Mouse (Mus musculus) induced T-regulatory cell, adult 2 months (primary cell): ENCODE measurements around the gene Pars2.
A peak's percentile ranks its signal among the peaks of the same experiment; 100 is the strongest.

Source experiments
- DNase-seq: peaks from one replicate; pipeline ENCODE4 v3.0.0-alpha.2; 2012; ENCODE audit warnings: low read depth

Gene Pars2

DNA sequence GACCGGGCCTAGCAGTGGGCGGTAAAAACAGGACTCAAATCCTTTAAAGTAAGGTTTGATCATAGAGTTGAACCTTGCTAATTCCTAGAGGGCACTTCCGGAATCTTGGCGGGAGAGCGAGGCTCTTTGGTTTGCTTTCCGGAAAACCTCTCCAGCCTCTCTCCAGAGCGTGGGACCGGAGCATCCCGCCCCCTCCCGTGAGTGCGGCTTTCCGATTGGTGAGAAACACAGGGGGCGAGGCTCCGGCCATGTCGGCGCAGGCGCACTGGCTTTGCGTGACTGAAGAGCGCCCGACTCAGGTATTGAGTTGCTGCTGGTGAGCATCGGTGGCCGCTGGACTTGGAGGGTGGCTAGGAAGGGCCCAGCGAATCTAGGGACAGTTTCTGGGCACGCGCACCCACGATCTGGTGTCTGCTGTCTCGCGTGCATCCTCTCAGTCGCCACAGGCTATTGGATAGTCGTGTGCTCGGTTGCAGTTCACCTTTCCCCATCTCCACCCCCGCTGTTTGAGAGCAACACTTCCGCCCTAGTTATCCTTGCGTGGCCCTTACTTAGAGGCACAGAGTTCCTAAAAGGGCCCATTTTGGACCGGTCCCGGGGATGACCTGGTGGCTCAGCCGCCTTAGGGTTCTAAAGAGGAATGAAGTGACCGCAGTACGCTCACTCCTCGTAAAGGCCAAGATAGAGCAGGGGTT, at the start of gene Pars2:
Gene Pars2 (plus strand): TSS at position 237 of the 695 bp plus-strand sequence.
- DNase-seq = peak; percentile 98

DNA sequence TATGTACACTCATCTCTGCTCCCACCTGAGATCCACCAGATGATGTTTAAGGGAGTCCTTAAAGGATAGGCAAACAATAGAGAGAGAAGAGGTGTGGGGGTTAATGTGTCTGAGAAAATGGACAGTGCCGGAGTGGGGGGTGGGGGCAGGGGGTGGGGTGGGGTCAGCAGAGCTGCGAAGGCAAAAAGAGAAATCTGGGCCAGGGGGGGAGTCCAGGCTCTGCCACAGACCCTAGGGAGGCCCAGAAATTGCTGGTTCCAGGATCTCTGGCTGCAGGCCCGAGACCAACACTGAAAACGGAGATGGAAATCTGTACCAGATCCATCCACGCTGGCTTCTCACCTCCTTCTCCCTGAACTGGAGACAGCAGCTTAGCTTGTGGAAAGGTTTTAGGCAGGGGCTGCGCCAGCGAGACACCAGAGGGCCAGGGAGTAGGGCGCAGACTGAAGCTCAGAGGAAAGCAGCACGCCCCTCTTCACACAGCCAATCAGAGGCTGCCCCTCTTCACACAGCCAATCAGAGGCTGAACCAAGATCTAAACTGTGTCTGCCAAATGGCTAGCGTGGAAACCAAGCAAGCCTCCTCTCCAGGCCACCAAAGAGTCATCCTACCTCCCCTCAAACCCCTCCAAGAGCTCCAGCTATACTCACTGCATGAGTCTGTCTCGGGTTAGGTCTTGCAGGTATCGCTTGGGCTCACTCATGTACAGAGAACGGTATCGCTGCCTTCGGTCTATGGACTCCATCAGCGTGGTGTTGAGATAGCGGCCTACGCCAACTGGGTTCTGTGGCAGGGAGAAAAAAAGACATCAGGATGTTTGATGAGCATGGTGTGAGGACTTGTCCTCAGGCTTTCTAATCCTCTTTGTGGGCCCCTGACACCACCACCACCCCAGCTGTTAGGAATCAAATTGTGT, 44.0 kb upstream of the Pars2 start:
- no peak for DNase-seq

DNA sequence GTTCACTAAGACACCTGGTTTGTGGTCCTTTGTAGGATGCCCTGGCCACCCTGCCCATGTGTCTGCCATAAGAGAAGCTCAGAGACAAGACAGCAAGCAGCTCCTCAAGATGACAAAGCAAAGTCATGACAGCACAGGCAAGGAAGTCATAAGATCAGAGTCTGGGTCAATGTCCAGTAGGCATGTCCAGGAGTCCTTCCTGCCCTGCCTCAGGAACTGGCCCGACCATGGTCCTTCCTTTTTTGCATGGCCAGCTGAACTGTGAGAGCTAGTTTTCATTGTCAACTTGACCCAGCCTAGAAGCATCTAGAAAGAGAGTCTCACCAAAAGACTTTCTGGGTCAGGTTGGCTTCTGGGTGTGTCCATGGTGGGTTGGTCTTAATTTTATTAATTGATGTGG, 43.0 kb upstream of the Pars2 start:
- DNase-seq = no peak

DNA sequence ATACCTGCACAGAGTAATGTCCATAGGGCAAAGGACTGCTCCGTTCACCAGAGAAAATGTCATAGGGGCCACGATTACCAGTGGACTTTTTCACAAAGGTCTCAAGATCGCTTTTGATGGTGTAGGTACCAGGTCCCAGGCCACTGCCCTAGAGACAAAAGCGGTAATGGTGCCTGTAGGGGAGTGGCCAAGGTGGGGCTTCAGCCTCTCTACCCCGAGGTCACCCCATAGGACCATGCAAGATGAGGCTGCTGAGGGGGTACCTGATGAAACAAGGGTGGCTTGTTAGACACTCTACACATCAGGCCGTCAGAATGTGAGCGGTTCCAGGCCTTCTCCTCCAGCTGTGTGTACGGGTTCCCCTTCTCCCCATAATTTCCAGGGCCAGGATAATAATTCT, 37.8 kb upstream of the Pars2 start:
- no peak for DNase-seq

DNA sequence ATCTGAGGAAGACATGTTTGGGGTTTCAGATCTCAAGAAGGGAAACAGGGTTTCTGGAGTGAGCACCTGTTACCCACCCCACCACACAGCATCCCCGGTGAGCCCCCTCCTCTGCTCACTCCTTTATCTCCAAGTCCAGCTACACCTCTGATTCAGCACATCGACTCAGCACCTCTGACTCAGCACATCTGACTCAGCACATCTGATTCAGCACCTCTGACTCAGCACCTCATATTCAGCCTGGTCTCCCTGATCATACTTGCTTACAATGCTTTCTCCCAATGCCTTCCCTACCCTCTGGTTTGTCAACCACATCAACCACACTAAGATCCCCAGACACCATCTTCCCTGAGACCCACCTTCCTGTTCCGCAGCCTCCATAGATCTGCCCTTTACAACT, 37.3 kb upstream of the Pars2 start:
- DNase-seq = peak; percentile 33

DNA sequence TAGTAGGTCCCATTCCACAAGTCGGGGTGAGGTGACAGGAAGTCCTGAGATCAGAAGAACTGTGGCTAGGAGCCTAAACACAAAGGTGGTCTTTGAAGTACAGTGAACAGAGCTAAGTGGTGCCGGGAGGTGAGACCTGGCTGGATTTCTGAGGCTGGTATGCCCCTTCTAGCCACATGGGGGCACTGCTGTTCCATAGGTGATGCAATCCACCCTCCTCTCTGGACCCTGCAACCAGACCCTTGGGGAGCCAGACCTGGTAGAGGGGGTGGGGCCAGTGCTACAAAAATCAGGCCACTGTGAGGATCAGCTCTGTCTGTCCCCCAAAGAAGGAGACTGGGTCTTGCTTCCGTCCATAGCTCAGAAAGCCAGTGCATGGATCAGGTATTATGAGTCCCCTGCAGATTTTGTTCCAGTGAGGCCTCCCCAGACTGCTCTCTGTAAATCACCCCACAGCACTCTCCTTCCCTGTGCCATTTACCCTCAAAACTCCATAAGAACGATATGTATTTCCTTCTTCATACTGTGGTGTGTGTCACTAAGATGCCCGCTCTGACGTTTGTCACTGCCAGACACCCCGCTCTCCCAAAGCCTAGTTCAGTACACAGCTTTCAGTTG, 36.6 kb upstream of the Pars2 start:
- DNase-seq = peak; percentile 74

DNA sequence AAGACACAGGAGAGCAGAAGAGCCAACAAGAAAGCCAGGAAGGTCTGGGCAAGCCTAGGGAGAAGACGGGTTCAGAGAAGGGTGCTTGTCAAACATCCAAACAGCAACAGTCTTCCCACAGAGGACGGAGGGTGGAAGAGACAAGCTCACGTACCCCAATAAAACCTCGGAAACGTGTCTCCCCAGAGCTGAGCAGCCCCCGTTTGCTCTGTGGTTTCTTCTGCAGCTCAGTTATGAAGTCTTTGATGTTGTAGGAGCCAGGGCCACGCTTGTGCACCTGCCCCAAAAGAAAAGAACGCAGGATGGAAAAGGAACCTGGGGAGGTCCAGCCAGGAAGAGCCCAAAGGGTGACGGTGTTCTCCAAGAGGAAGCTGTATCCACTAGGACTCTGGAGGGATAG, 36.0 kb upstream of the Pars2 start:
- DNase-seq = no peak

DNA sequence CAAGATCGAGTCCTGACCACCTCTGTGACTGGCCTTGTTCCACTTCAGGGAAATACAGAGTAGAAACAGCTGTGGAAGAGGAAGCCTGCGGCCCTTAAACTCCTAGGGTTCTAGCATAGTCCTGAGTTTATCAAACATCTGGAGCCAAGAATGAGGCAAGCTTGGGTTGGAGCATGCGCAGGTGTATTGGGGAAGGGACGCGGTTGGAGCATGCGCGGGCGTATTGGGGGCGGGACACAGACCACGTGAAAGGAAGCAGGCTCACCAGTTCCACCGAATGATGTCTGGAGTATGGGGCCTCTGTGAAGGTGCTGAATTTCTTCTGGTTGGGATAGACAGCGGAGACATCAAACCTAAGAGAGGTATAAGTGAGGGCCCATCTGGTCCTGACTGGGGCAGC, 35.2 kb upstream of the Pars2 start:
- peak; percentile 30 for DNase-seq

DNA sequence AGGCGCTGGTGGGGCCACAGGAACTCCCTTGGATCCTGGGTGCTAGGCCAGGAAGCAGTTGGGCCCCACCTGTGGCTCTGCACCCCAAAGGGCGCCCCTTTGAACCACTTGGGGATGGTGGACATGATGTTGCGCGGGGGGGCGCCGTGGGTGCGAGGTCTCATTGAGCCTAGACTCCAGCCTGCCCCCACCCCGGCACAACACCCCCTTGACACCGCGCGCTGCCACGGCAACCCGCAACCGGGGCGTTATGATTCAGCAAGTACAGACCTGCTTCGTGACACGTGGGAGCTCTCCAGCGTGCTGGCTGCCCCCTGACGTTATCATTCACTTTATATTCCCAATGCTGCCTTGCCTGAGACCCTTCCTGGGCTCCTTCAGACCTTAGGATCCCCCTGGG, 33.8 kb upstream of the Pars2 start, which contains the start of gene Lexm:
Gene Lexm (minus strand): TSS at position 186 of the 400 bp plus-strand sequence.
- DNase-seq = peak; percentile 16

DNA sequence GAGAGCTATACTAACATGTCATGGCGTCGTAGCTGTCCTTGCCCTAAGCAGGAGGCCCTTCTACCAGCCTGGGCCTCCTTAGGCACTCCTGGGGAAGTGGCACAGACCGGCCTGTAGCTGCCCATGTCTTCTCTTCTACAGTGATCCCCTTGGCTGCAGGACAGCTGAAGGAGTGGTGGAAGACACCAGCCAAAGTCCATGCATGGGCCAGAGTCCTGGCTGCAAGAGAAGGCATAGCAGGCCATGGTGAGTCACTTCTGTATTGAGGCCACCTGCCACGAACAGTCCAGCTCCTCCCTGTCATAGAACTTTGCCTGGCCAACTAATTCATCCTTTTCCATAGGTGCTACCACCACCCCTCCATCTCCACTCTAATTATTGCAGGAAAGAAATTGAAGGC, 32.0 kb upstream of the Pars2 start:
- no peak for DNase-seq

DNA sequence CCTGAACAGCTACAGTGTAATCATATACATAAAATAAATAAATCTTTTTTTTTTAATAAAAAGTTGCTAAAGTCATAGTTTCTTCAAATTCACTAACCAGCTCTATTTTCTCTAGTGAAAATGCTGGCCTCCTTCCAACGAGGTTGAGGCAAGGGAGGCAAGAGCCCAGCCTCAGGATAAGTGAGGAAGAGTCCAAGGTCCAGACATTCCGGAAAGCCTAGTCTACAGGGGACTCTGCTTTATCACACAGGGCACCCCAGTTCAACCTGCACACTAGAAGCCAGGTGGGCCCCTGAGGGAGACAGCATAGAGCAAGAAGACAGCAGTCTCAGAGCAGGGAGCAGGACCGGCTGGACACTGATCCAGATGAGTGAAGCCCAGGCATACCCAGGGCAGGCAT, 29.4 kb upstream of the Pars2 start:
- DNase-seq = no peak

DNA sequence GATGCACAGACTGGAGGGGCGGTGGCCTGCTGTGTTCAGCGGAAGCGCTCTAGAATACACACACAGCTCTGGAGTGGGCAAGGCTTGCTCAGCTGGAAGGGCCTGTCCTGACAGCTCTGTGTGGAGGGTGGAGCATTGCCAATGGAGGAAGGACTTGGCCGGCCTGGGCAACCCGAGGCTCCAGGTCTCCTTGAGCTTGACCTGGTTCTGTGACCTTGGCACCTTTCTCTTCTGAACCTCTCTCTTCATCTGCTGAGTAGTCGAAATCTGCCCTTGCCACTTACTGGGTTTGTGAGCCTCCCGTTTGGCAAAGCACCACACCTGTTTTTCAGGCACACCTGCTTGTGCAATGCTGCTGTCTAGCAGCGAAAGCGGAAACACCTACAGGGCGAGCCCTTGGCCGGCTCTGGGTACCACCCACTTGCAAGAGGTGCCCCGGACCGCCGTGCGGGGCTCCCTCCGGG, 28.8 kb upstream of the Pars2 start, which contains the start of gene Ttc22:
Gene Ttc22 (plus strand): TSS at position 403 of the 464 bp plus-strand sequence.
- DNase-seq = no peak

DNA sequence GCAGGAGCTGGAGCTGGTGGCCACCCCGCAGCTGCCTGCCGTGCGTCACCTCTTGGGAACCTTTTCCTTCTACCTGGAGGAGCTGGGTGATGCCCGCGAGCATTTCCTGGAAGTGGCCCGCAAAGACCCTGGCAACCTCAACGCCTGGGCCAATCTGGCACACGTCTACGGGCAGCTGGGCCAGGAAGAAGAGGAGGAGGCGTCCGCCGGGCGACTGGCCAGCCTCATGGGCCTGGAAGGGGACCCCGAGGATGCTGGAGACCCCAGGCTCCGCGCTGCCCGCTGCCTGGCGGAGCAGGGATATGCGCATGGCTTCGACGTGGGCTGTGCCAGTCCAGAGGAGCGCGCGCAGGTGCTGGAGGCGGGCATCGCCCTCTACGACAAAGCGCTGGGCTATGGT, 28.2 kb upstream of the Pars2 start:
- DNase-seq = no peak

DNA sequence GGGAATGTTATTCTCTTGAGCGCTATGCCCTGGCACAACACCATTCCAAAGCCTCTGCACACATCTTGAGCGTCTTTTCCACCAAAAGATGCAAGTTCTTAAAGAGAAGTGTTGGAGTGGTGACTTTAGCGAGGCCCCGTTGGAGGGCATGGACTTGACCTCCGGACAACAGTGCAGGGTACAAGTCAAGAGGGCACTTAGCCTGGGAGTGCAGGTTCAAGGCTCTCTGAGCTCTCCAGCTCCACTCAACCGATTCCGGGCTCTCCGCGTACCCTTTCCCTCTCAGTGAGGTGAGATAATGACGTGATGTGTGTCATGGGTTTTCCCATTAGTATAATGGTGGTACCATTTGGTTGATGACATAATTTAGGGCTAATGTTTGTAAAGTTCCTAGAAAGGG, 26.6 kb upstream of the Pars2 start:
- DNase-seq = no peak

DNA sequence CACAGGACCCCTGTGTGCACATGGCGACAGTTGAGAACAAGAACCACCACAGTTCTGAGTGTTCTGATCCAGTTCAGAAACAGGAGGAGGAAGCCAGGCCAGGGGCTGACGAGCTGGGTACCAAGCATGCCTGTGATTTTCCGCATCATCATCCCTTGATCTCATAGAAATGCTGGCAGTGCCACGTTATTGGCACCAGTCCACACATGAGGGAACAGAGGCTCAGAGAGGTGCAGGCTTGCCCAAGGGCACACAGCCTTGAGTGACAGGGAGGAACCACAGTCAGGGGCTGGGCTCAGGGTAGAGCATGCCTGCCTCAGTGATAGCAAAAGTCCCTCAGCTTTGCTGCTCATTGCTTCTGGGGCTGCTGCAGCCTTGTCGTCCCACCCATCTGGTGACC, 23.1 kb upstream of the Pars2 start:
- DNase-seq = no peak

DNA sequence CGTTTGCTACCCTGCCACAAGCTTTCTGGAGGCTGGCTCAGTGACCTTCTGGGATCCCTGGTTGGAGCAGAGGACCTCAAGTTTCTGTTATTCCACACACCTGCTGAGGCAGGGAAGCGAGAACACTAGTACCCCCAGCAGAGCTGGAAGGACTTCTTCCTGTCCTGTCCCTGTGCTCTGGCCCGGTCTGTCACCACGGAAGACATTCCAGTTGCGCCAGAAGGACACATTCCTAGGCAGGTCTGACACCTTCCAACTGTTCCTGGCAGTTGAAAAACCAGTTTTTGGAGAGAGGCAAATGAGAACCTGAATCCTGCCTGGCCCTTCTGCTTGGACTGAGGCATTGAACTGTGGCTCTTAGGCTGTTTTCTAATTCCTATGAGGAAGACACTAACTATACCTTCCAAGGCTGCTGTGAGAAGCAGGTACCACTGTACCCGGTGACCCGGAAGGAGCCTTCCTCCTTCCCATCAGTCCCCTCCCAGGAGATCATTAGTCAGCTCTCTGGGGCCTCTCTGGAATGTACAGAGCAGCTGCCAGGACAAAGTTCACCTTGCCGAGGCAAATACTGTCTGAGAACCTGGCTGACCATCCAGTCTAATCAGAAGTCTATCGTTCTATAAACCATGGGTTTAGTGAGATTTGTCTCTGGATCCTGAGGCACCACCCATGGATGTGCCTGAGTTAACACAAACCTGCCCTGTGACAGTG, 22.1 kb upstream of the Pars2 start:
- no peak for DNase-seq

DNA sequence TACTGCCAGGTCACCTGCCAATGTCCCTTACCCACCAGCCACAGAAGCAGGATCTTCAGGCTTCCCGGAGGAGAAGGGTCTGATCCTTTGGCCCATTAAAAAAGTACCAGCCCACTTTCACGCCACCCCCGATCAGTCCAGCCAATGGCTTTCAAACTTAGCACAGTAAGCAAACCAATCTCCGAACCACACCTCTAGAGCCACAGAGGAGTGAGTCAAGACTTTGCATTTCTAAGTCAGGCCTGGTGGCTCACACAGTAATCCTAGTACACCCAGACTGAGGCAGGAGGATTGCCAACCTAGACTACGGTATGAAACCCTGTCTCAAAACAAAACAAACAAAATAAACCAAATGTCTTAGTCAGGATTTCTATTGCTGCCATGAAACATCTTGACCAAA, 21.5 kb upstream of the Pars2 start:
- DNase-seq = no peak

DNA sequence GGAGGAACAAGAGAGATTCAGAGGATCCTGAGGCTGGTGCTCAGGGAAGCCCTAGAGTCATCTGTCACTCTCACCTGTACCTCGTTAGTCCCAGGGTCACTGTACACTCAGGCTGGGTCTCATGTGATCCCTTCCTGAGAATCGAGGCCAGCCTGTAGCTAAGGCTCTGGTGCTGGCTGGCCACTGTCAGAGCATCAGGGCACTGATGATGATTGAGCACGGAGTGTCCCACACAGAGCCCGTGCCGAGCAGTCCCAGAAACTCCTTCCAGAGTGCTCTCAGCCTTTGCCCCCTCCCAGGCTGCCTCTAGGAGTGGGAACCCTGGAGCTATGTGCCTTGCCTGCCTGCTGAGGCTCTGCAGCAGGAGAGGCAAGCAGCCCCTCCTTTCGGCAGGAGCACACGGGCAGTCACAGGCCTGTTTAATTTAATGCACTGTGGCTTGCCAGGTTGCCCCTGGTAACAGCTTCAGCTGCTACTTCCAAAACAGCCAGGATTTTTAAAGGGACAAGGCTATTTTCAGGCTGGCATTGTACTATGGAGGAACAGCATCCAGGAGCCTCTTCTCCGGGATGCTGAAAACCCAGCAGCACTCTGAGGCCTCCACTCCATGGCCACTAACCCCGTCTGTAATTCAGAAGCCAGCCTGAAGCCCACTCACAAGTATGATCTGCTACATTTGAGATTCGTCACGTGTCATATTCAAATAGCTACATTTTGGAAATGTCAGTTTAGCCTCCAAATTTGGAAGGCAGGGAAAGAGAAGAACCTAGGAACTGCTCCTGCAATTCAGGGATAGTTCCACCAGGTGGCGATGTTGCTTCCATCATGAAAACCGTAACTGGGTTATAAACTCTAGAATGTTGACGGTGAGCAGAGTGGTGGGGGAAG, 20.3 kb upstream of the Pars2 start:
- peak; percentile 79 for DNase-seq

DNA sequence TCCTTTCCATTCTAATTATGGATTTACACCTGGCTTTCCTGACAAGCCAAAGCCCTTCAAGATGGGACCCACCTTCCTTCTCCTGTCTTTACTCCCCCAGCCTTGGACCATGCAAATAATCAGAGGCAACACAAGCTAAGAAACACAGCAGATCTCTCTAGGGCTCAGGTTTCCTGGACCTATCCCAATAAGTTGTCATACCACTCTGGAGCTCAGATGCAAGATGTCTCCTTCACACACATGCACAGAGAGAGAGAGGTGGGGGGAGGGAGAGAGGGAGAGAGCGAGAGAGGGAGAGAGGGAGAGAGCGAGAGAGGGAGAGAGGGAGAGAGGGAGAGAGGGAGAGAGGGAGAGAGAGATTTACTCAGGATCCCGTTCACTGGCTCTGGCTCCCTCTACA, 18.6 kb upstream of the Pars2 start:
- DNase-seq = no peak

DNA sequence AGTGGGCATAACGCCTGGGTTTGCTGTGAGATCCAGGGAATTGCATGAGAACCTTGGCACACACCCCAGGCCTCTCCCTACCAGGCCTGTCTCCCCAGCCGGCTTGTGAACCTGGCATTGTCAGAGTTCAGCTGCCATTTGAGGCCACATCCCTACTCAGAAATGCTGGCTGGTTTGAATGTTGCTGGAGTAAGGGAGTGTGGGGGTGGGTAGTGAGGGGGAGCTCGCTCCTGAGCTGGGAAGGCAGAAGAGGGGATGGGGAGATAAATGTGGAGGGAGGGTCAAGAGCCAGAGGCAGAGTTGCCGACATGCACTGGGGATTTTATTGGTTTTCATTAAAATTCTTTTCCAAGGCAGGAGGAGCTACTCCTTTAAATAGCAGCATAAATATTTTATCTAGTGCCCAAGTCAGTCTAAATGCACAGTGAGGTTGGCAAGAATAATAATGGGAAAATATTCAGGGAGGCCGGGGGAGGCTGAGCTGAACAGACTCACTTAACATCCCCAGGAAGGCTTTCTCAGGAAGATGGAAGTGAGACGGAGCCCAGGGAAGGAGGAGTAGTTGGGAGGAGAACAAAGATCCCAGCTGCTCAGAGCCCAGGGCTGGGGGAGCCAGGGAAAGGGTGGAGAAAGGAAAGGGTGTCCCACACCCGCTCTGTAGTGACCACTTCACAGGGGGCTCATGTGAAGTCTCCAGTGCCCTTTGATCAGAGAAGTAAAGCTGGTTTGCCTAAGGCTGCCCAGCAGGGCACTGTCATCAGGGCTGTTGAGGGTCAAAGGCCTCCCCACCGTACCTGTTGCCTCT, 17.4 kb upstream of the Pars2 start:
- DNase-seq = no peak
